19 mouse cellular contexts compared by ENCODE assay signal in genomic region chr17:74842603-74843002, GRCm38 (mm10).
"Had no signal": no experiment of that assay in that cellular context is flagged by ENCODE, and none has a peak within 500 bp of the region (broad histone marks: within the 10 kb centered on the region; RNA-seq: fewer than 3 reads in every experiment).

No protein-coding gene starts in this region.

- DNase-seq: kidney, postnatal 10 days; kidney, postnatal 36 days; layer of hippocampus, postnatal 36 days; liver, embryonic 13.5 days; lung, adult 2 months; lung, postnatal 36 days; retina, postnatal 1 day; right cerebral cortex, postnatal 25 days; spleen, adult 18-20 months; thymus, postnatal 36 days had no signal

- H3K4me2 ChIP-seq: kidney, embryonic 15.5 days; liver, embryonic 13.5 days; midbrain, embryonic 13.5 days; neural tube, embryonic 13.5 days; stomach, embryonic 15.5 days had no signal

- H3K27ac ChIP-seq: kidney, embryonic 15.5 days; left cerebral cortex, adult 2 months; liver, embryonic 13.5 days; midbrain, embryonic 10.5 days; midbrain, embryonic 13.5 days; neural tube, embryonic 13.5 days; stomach, embryonic 15.5 days had no signal

- H3K9ac ChIP-seq: kidney, embryonic 15.5 days; liver, embryonic 13.5 days; midbrain, embryonic 13.5 days; neural tube, embryonic 13.5 days; stomach, embryonic 15.5 days had no signal

- H3K4me3 ChIP-seq: kidney, embryonic 15.5 days; left cerebral cortex, adult 2 months; liver, embryonic 13.5 days; megakaryocyte, embryonic 14.5 days; midbrain, embryonic 10.5 days; midbrain, embryonic 13.5 days; myocyte; neural tube, embryonic 13.5 days; stomach, embryonic 15.5 days had no signal

- ATAC-seq: midbrain, embryonic 13.5 days; midbrain, embryonic 16.5 days had no signal

- H3K27me3 ChIP-seq: kidney, embryonic 15.5 days; liver, embryonic 13.5 days; megakaryocyte, embryonic 14.5 days; midbrain, embryonic 13.5 days; neural tube, embryonic 13.5 days; stomach, embryonic 15.5 days had no signal

- H3K36me3 ChIP-seq: kidney, embryonic 15.5 days; midbrain, embryonic 10.5 days; midbrain, embryonic 13.5 days; neural tube, embryonic 13.5 days; stomach, embryonic 15.5 days had no signal

- H3K4me1 ChIP-seq: midbrain, embryonic 13.5 days had no signal

- H3K9me3 ChIP-seq: kidney, embryonic 15.5 days; liver, embryonic 13.5 days; megakaryocyte, embryonic 14.5 days; midbrain, embryonic 10.5 days; midbrain, embryonic 13.5 days; neural tube, embryonic 13.5 days; stomach, embryonic 15.5 days had no signal
